In the genomic region with DNA sequence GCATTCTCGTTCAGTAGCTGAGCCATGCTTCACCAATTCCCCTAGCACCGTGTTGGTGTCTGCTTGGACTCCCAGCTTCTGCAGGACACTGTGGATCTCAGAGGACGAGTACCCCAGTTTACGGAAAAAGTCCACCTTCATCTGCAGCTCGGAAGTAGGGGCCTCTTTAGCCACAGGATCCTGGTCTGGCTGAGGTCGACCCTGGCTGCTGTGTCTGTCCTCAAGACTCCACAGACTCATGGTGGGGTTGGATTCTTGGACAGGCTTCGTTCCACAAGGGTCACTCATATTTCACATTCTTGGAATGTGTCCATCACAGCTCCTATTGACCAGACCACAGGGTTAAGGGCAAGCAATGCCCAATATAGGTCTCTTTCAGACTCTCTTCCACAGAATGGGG, we compare ENCODE assay signal across 8 mouse cellular contexts. TPM values are rescaled to one million over a fixed set of nuclear protein-coding genes. Genes with fewer than 3 reads are reported as not detected.
A peak's percentile ranks its signal among the peaks of the same experiment; 100 is the strongest.
DNase-seq lines count a peak whose midpoint lies in the region; ATAC-seq and TF ChIP-seq lines count a peak whose summit lies in the region.

No protein-coding gene starts in this region.

- H3K4me2 ChIP-seq in embryonic facial prominence, embryonic 12.5 days (replicated peaks) = peak overlapping the region; percentile 98
- peak overlapping the region; percentile 95 for H3K4me2 ChIP-seq in hindbrain, postnatal 0 days (ENCODE audit: low read depth, low read length)
- H3K4me2 ChIP-seq in midbrain, postnatal 0 days (ENCODE audit: low read depth, low read length, poor library complexity, severe bottlenecking) = 0 out of 2 replicates have a peak overlapping the region, but pooled peaks have one; percentile 98

- no peak for DNase-seq in left cerebral cortex, adult 2 months (ENCODE audit: extremely low spot score in 1 of 2, low spot score in 2 of 2)
- DNase-seq in left cerebral cortex, adult 8-10 months (ENCODE audit: low spot score in 2 of 2) = no peak
- no peak for DNase-seq in hindbrain, postnatal 0 days (ENCODE audit: low spot score)
- DNase-seq in midbrain, postnatal 0 days (ENCODE audit: low spot score) = no peak
- no peak for DNase-seq in retina, embryonic 14.5 days (ENCODE audit: low spot score)

- no peaks in the 10 kb centered on the region for H3K9me3 ChIP-seq in embryonic facial prominence, embryonic 12.5 days
- no peaks in the 10 kb centered on the region for H3K9me3 ChIP-seq in hindbrain, postnatal 0 days (ENCODE audit: low read length)
- H3K9me3 ChIP-seq in midbrain, postnatal 0 days (ENCODE audit: low read length) = no peaks in the 10 kb centered on the region

- intact Hi-C loops in left cerebral cortex, adult 2 months (cut with DNase I) = no loop called here

- WGBS in embryonic facial prominence, embryonic 12.5 days = 78% methylated on average over 7 of the region's 7 CpGs
- WGBS in hindbrain, postnatal 0 days = 70% methylated on average over 7 of the region's 7 CpGs
- 82% methylated on average over 7 of the region's 7 CpGs for WGBS in midbrain, postnatal 0 days

- no peak overlapping the region for H3K9ac ChIP-seq in embryonic facial prominence, embryonic 12.5 days
- H3K9ac ChIP-seq in hindbrain, postnatal 0 days (replicated peaks; ENCODE audit: low read length) = no peak overlapping the region
- no peak overlapping the region for H3K9ac ChIP-seq in midbrain, postnatal 0 days (replicated peaks; ENCODE audit: low read length, poor library complexity, severe bottlenecking)

- peak overlapping the region; percentile 82 for H3K4me3 ChIP-seq in left cerebral cortex, adult 2 months
- peak overlapping the region; percentile 69 for H3K4me3 ChIP-seq in embryonic facial prominence, embryonic 12.5 days
- no peak overlapping the region for H3K4me3 ChIP-seq in hindbrain, postnatal 0 days (ENCODE audit: low read length)
- no peak overlapping the region for H3K4me3 ChIP-seq in midbrain, postnatal 0 days (ENCODE audit: low read depth, low read length)

- H3K4me1 ChIP-seq in embryonic facial prominence, embryonic 12.5 days = peaks cover 26% of the 10 kb centered on the region
- H3K4me1 ChIP-seq in hindbrain, postnatal 0 days (ENCODE audit: insufficient read depth, low read length) = 0 out of 2 replicates have a peak, but pooled peaks cover 6% of the 10 kb centered on the region
- peaks cover 9% of the 10 kb centered on the region; the same call in 1 of the 2 replicates for H3K4me1 ChIP-seq in midbrain, postnatal 0 days (ENCODE audit: insufficient read depth, low read length)

- no peak for TF ChIP-seq CTCF in left cerebral cortex, adult 2 months (IDR thresholded peaks at IDR 0.05)
- TF ChIP-seq CTCF in hindbrain, postnatal 0 days (IDR thresholded peaks at IDR 0.05; ENCODE audit: low read depth) = no peak
- TF ChIP-seq CTCF in midbrain, postnatal 0 days (IDR thresholded peaks at IDR 0.05) = no peak

- no peak for ATAC-seq in embryonic facial prominence, embryonic 12.5 days (ENCODE audit: insufficient number of reproducible peaks, insufficient read depth, low FRiP score, low TSS enrichment)
- no peak for ATAC-seq in hindbrain, postnatal 0 days
- no peak for ATAC-seq in midbrain, postnatal 0 days (ENCODE audit: low FRiP score)
- ATAC-seq in megakaryocyte-erythroid progenitor cell, adult 5-6 weeks (replicated peaks; ENCODE audit: low FRiP score, low TSS enrichment, poor library complexity, severe bottlenecking) = no peak
- ATAC-seq in cerebellum, adult (ENCODE audit: insufficient number of reproducible peaks, low FRiP score, low TSS enrichment) = no peak

- H3K36me3 ChIP-seq in embryonic facial prominence, embryonic 12.5 days = no peaks in the 10 kb centered on the region
- H3K36me3 ChIP-seq in hindbrain, postnatal 0 days (ENCODE audit: insufficient read depth, low read length) = no peaks in the 10 kb centered on the region
- no peaks in the 10 kb centered on the region for H3K36me3 ChIP-seq in midbrain, postnatal 0 days (ENCODE audit: insufficient read depth, low read length)

- peaks cover 11% of the 10 kb centered on the region; the same call in 1 of the 2 replicates for H3K27me3 ChIP-seq in embryonic facial prominence, embryonic 12.5 days
- H3K27me3 ChIP-seq in hindbrain, postnatal 0 days (ENCODE audit: insufficient read depth, low read length) = no peaks in the 10 kb centered on the region
- peaks cover 4% of the 10 kb centered on the region; the same call in 1 of the 2 replicates for H3K27me3 ChIP-seq in midbrain, postnatal 0 days (ENCODE audit: insufficient read depth, low read length)

- no peak overlapping the region for H3K27ac ChIP-seq in left cerebral cortex, adult 2 months
- H3K27ac ChIP-seq in embryonic facial prominence, embryonic 12.5 days = no peak overlapping the region
- H3K27ac ChIP-seq in hindbrain, postnatal 0 days = no peak overlapping the region
- no peak overlapping the region for H3K27ac ChIP-seq in midbrain, postnatal 0 days (ENCODE audit: low read depth, low read length)

RNA-seq across cellular contexts. Expression of gene Zc3h12a, which starts 0.9 kb away (rescaled TPM):
- under 1 TPM; 0.79 to 1.00 TPM for total RNA-seq in left cerebral cortex, adult 2 months (2021)
- total RNA-seq in left cerebral cortex, adult 8-10 months (2022) = 1 to 10 TPM in 3 of 4 experiments, under 1 TPM in 1; 0.57 to 2.9 (median 1.5) TPM
- polyA plus RNA-seq in embryonic facial prominence, embryonic 12.5 days (2016; fragmentation: Nextera tagmentation; extraction: Ambion mirVana) = 0.35 and 0.55 TPM in 2 replicates
- not detected in 2 replicates for total RNA-seq in hindbrain, postnatal 0 days (2014; rRNA removed)
- polyA plus RNA-seq in hindbrain, postnatal 0 days (2015; fragmentation: Nextera tagmentation; extraction: Ambion mirVana) = 0.16 and 0.31 TPM in 2 replicates
- 0.88 and 2.5 TPM in 2 replicates for total RNA-seq in midbrain, postnatal 0 days (2014; rRNA removed)
- 0.12 and 0.20 TPM in 2 replicates for polyA plus RNA-seq in midbrain, postnatal 0 days (2015; fragmentation: Nextera tagmentation; extraction: Ambion mirVana)
- total RNA-seq in megakaryocyte-erythroid progenitor cell, adult 5-6 weeks (2014; fragmentation: Nextera tagmentation) = 3.8 and 4.7 TPM in 2 replicates
- total RNA-seq in megakaryocyte-erythroid progenitor cell, adult 5-6 weeks (2017) = 2.7 and 5.6 TPM in 2 replicates

RNA-seq across cellular contexts. Expression of gene Meaf6, which starts 41.8 kb away (rescaled TPM):
- total RNA-seq in left cerebral cortex, adult 2 months (2021) = 100 to 1,000 TPM; 132 to 138 TPM
- 100 to 1,000 TPM; 108 to 125 (median 110) TPM for total RNA-seq in left cerebral cortex, adult 8-10 months (2022)
- polyA plus RNA-seq in embryonic facial prominence, embryonic 12.5 days (2016; fragmentation: Nextera tagmentation; extraction: Ambion mirVana) = 78.8 and 86.9 TPM in 2 replicates
- 47.0 and 50.4 TPM in 2 replicates for total RNA-seq in hindbrain, postnatal 0 days (2014; rRNA removed)
- 131 and 133 TPM in 2 replicates for polyA plus RNA-seq in hindbrain, postnatal 0 days (2015; fragmentation: Nextera tagmentation; extraction: Ambion mirVana)
- 82.6 and 95.2 TPM in 2 replicates for total RNA-seq in midbrain, postnatal 0 days (2014; rRNA removed)
- 139 and 170 TPM in 2 replicates for polyA plus RNA-seq in midbrain, postnatal 0 days (2015; fragmentation: Nextera tagmentation; extraction: Ambion mirVana)
- total RNA-seq in megakaryocyte-erythroid progenitor cell, adult 5-6 weeks (2014; fragmentation: Nextera tagmentation) = 31.2 and 52.8 TPM in 2 replicates
- 34.5 and 49.7 TPM in 2 replicates for total RNA-seq in megakaryocyte-erythroid progenitor cell, adult 5-6 weeks (2017)

Comparison
In these comparisons a context has a peak if more than half of its experiments do, and no peak if none do; other contexts are left out.
1. H3K4me3 ChIP-seq: peak in left cerebral cortex, adult 2 months (single experiment) and embryonic facial prominence, embryonic 12.5 days (single experiment); none in hindbrain, postnatal 0 days (single experiment) and midbrain, postnatal 0 days (single experiment).
2. Peak in every context shown above with its lines, with median percentiles within 50 percentile points of each other: H3K4me2 ChIP-seq.